Mouse (Mus musculus): ENCODE measurements around the gene Nudt22.

The Nudt22 gene

DNA sequence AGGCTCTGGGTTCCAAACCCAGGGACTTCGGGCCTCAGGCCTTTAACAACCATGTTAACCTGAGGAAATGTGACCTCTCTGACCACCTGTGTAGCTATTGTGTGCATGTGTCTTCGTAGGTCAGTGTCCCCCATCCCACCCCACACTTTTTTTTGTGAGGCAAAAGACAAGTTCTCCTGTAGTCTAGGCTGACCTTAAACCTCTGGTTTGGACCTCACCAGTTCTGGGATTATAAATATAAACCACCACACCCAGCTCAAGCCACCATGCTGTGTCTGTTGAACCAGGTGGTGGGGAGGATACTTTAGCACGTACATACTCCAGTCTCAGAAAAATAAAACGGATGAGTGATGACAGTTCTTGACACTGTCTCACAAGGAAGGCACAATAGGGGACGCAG, 46.0 kb downstream of the Nudt22 start:
- DNase-seq (ENCODE audit: low spot score), result no peak

DNA sequence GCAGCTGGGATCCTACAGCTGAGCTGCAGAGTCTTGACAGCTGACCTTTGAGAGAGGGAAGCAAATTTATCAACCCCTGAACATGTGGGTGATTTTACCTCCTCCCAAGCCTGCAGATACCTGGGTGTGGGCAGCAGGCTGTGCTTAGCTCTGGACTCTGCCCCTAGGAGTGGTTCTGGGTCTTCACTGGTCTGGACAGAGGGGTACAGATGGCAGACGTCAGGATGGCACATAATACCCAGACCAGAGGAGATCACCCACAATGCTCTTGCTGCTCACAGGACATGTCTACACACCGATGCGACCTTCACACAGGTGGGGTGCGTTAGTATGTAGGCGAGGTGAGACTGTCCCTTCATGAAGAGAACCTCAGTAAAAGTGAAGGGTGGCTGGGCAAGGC, 46.4 kb downstream of the Nudt22 start:
- DNase-seq (ENCODE audit: low spot score), result no peak

DNA sequence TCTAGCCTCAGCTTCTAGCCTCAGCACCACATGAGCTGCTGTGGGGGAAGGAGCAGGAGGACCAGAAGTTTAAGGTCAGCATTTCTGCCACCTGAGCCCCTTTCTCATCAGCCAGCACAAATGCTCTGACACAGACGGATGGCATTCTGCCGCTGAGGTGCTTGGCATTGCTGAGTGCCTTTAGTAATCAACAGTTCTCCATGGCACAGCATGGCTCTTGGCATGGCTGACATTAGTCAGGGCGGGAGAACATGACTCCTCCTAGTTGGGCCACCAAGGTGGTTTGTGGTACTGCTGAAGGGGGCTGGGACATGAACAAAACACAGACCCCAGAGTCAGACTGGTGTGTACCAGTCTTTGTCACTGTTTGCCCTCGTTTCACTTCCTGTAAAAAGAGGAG, 47.7 kb downstream of the Nudt22 start:
- no peak for DNase-seq (ENCODE audit: low spot score)

DNA sequence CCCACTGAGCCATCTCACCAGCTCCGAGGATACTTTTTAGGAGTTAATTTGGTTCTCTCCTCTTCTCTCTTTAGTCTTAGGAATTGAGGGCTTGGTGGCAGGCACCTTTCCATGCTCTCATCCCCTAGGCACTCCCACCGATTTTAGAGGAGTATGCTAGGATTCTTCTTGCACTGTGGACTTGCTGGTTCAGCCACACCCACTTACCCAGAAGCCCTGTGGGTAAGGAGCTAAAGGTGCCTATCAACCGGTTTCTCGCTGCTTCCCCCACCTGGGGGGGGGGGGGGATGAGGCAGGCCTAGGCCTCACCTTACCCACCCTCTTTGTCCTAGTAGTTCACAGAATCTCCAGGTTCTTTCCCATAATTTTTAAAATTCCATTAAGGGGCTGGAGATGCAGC, 48.2 kb downstream of the Nudt22 start:
- DNase-seq (ENCODE audit: low spot score), result no peak

DNA sequence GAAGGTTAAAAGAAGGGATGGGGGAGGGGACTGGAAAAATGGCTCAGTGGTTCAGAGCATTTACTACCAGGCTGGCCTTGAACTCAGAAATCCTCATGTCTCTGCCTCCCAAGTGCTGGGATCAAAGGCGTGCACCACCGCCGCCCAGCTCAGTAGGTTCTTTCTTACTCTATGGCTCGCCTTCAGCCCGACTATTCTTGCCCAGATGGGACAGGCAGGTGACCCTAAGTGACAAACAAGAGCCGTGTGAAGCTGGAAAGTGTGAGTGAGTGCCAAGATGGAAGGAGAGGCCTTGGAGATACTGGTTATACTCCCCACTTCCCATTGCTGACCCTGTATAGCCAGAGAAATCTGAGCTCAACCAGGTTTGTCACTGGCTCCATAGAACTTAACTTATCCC, 52.2 kb downstream of the Nudt22 start:
- no peak for DNase-seq (ENCODE audit: low spot score)
